Mouse (Mus musculus) heart, postnatal 0 days (tissue): ENCODE data around the gene Zfp511. TPM values are rescaled to one million over a fixed set of nuclear protein-coding genes. Genes with fewer than 3 reads are reported as not detected.

Experiments used
- ATAC-seq: fragments of 200-750 bp; cut with Nextera tagmentation; 2 replicates; pipeline ENCODE4 v1.8.0; 2017; ENCODE audit warnings: low read depth, moderate number of reproducible peaks, moderate library complexity; ENCODE audit not compliant: insufficient read depth
- DNase-seq: peaks from one replicate; pipeline ENCODE4 v3.0.0-alpha.2; 2016; ENCODE audit warnings: low spot score
- H3K27ac ChIP-seq: fragments of 300-500 bp; sonication (generic); 2 replicates; pipeline ENCODE4 v1.5.1; 2014; ENCODE audit warnings: low read depth, mild to moderate bottlenecking
- H3K27me3 ChIP-seq: fragments of 300-500 bp; sonication (generic); 2 replicates; pipeline ENCODE4 v1.6.1; 2014; ENCODE audit warnings: low read length, mixed read lengths; ENCODE audit not compliant: control insufficient read depth, insufficient read depth
- H3K36me3 ChIP-seq: fragments of 300-500 bp; sonication (generic); replicated peaks from 2 replicates; pipeline ENCODE4 v1.6.1; 2014; ENCODE audit warnings: low read length, mixed read lengths; ENCODE audit not compliant: control insufficient read depth, insufficient read depth
- H3K4me1 ChIP-seq: fragments of 300-500 bp; sonication (generic); 2 replicates; pipeline ENCODE4 v1.6.1; 2014; ENCODE audit warnings: antibody characterized with exemption; ENCODE audit not compliant: control insufficient read depth, insufficient read depth
- H3K4me2 ChIP-seq: fragments of 300-500 bp; sonication (generic); 2 replicates; pipeline ENCODE4 v1.6.1; 2014; ENCODE audit warnings: low read depth, mild to moderate bottlenecking, low read length, moderate library complexity
- H3K4me3 ChIP-seq: fragments of 300-500 bp; sonication (generic); 2 replicates; pipeline ENCODE4 v1.5.1; 2014; ENCODE audit warnings: low read depth, low read length
- H3K9ac ChIP-seq: fragments of 300-500 bp; sonication (generic); replicated peaks from 2 replicates; pipeline ENCODE4 v1.6.1; 2014; ENCODE audit warnings: low read depth, low read length, mixed read lengths
- H3K9me3 ChIP-seq: fragments of 300-500 bp; sonication (generic); replicated peaks from 2 replicates; pipeline ENCODE4 v1.6.1; 2016; ENCODE audit warnings: low read length; ENCODE audit not compliant: control insufficient read depth
- CTCF ChIP-seq: IDR thresholded peaks from 2 replicates; pipeline ENCODE4 v1.5.1; 2016; ENCODE audit warnings: antibody characterized with exemption, control low read depth, low read depth
- EP300 ChIP-seq: IDR thresholded peaks from 2 replicates; pipeline ENCODE4 v1.6.1; 2016; ENCODE audit warnings: antibody characterized with exemption, low read depth
- WGBS: fragments of 180-500 bp; shearing (Covaris S2); extraction: QIAGEN DNeasy Blood & Tissue Kit; methylation state at CpG from one replicate; pipeline ENCODE4 v1.1.7; 2014; 5-methylcytosine and 5-hydroxymethylcytosine counted together
- polyA plus RNA-seq: library from polyadenylated mRNA; unstranded; fragments of >200 nt; fragmentation: Nextera tagmentation; extraction: Ambion mirVana; gene quantifications from 2 replicates; pipeline ENCODE4 v1.2.1, GENCODE M21; 2015
- total RNA-seq: library from RNA; depleted of rRNA; stranded (reverse); fragments of >200 nt; gene quantifications from 2 replicates; pipeline ENCODE4 v1.2.3, GENCODE M21; 2014; ENCODE audit warnings: low replicate concordance

Gene Zfp511
- total and polyA plus RNA-seq, 2 experiments from 2014 or later, result 23.9 to 44.3 TPM

- no peaks in the 10 kb centered on the region for H3K4me1 ChIP-seq
- no peak overlapping the region for H3K4me3 ChIP-seq
- no peaks in the 10 kb centered on the region for H3K27me3 ChIP-seq
- no peak overlapping the region for H3K27ac ChIP-seq
- ATAC-seq (no peak), DNase-seq (no peak)
- no peak overlapping the region for H3K9ac ChIP-seq
- TF ChIP-seq CTCF, result no peak
- no peak for TF ChIP-seq EP300
- no peaks in the 10 kb centered on the region for H3K9me3 ChIP-seq
- H3K4me2 ChIP-seq, result no peak overlapping the region
- H3K36me3 ChIP-seq, result peaks cover 60% of the 10 kb centered on the region
- 77% methylated on average over 9 of the region's 9 CpGs for WGBS
Measured at GRCm38 (mm10) chr7:140006861-140007611, 29.2 kb upstream of the Zfp511 start.

- Histone ChIP-seq H3K4me2 (no peak overlapping the region), H3K36me3 (peaks cover 54% of the 10 kb centered on the region), H3K4me3 (no peak overlapping the region), H3K9ac (no peak overlapping the region), H3K27me3 (no peaks in the 10 kb centered on the region), H3K27ac (no peak overlapping the region), H3K4me1 (no peaks in the 10 kb centered on the region), H3K9me3 (no peaks in the 10 kb centered on the region)
- ATAC-seq, result no peak
- 88% methylated on average over 9 of the region's 9 CpGs for WGBS
- no peak for DNase-seq
- TF ChIP-seq EP300 (no peak), CTCF (no peak)
Measured at GRCm38 (mm10) chr7:140007781-140008180, 28.4 kb upstream of the Zfp511 start.

GRCm38 (mm10) chr7:140011336-140011735, 24.9 kb upstream of the Zfp511 start:
- no peak overlapping the region for H3K27ac ChIP-seq
- TF ChIP-seq CTCF (no peak), EP300 (no peak)
- H3K4me2 ChIP-seq, result no peak overlapping the region
- no peak for DNase-seq
- no peaks in the 10 kb centered on the region for H3K4me1 ChIP-seq
- no peak overlapping the region for H3K9ac ChIP-seq
- no peak for ATAC-seq
- WGBS, result 95% methylated on average over 17 of the region's 17 CpGs
- no peaks in the 10 kb centered on the region for H3K9me3 ChIP-seq
- no peak overlapping the region for H3K4me3 ChIP-seq
- no peaks in the 10 kb centered on the region for H3K27me3 ChIP-seq
- H3K36me3 ChIP-seq, result peaks cover 27% of the 10 kb centered on the region

- H3K4me1 ChIP-seq, result peaks cover 4% of the 10 kb centered on the region; the same call in 1 of the 2 replicates
- no peak for ATAC-seq
Measured at GRCm38 (mm10) chr7:140031771-140032170, 4.4 kb upstream of the Zfp511 start.

GRCm38 (mm10) chr7:140032366-140032765, 3.8 kb upstream of the Zfp511 start:
- TF ChIP-seq CTCF (no peak), EP300 (no peak)
- Histone ChIP-seq H3K27me3 (no peaks in the 10 kb centered on the region), H3K9me3 (no peaks in the 10 kb centered on the region), H3K4me2 (no peak overlapping the region), H3K9ac (no peak overlapping the region), H3K4me1 (peaks cover 10% of the 10 kb centered on the region; the same call in 1 of the 2 replicates), H3K27ac (no peak overlapping the region), H3K4me3 (no peak overlapping the region), H3K36me3 (peaks cover 59% of the 10 kb centered on the region)
- 91% methylated on average over 10 of the region's 10 CpGs for WGBS
- ATAC-seq (no peak), DNase-seq (no peak)

More at GRCm38 (mm10) chr7:140031771-140032170, 4.4 kb upstream of the Zfp511 start:
- Histone ChIP-seq H3K9ac (no peak overlapping the region), H3K27ac (no peak overlapping the region), H3K9me3 (no peaks in the 10 kb centered on the region), H3K36me3 (peaks cover 58% of the 10 kb centered on the region), H3K4me2 (no peak overlapping the region), H3K4me3 (no peak overlapping the region), H3K27me3 (no peaks in the 10 kb centered on the region)
- WGBS, result 92% methylated on average over 12 of the region's 12 CpGs
- DNase-seq, result no peak
- TF ChIP-seq CTCF (no peak), EP300 (no peak)
